Mouse (Mus musculus) neural tube, embryonic 14.5 days (tissue): ENCODE results near the gene 2810408A11Rik. TPM values are rescaled to one million over a fixed set of nuclear protein-coding genes. Genes with fewer than 3 reads are reported as not detected.

ENCODE experiments used
- ATAC-seq: fragments of 200-750 bp; cut with Nextera tagmentation; 2 replicates; pipeline ENCODE4 v1.8.0; 2017; ENCODE audit warnings: low read depth, mild to moderate bottlenecking, moderate TSS enrichment, moderate library complexity
- H3K27ac ChIP-seq: fragments of 300-500 bp; sonication (generic); 2 replicates; pipeline ENCODE4 v1.5.1; 2014; ENCODE audit warnings: low read depth, mild to moderate bottlenecking, control low read depth, low read length, moderate library complexity, mixed read lengths
- H3K27me3 ChIP-seq: fragments of 300-500 bp; sonication (generic); 2 replicates; pipeline ENCODE4 v1.6.1; 2014; ENCODE audit warnings: low read length; ENCODE audit not compliant: control insufficient read depth, insufficient read depth
- H3K36me3 ChIP-seq: fragments of 300-500 bp; sonication (generic); 2 replicates; pipeline ENCODE4 v1.6.1; 2014; ENCODE audit warnings: low read length, mixed read lengths; ENCODE audit not compliant: control insufficient read depth, insufficient read depth
- H3K4me1 ChIP-seq: fragments of 300-500 bp; sonication (generic); 2 replicates; pipeline ENCODE4 v1.6.1; 2014; ENCODE audit warnings: low read length; ENCODE audit not compliant: control insufficient read depth, insufficient read depth
- H3K4me2 ChIP-seq: fragments of 300-500 bp; sonication (generic); 2 replicates; pipeline ENCODE4 v1.6.1; 2014; ENCODE audit warnings: mild to moderate bottlenecking, low read depth, low read length, control low read depth
- H3K4me3 ChIP-seq: fragments of 300-500 bp; sonication (generic); 2 replicates; pipeline ENCODE4 v1.5.1; 2014; ENCODE audit warnings: low read depth, low read length, control low read depth, mixed read lengths
- H3K9ac ChIP-seq: fragments of 300-500 bp; sonication (generic); replicated peaks from 2 replicates; pipeline ENCODE4 v1.6.1; 2014; ENCODE audit warnings: low read depth, mild to moderate bottlenecking, control low read depth, low read length, mixed read lengths
- H3K9me3 ChIP-seq: fragments of 300-500 bp; sonication (generic); 2 replicates; pipeline ENCODE4 v1.6.1; 2016; ENCODE audit warnings: low read length; ENCODE audit not compliant: control insufficient read depth
- WGBS: fragments of 180-500 bp; shearing (Covaris S2); extraction: QIAGEN DNeasy Blood & Tissue Kit; methylation state at CpG from one replicate; pipeline ENCODE4 v1.1.7; 2014; 5-methylcytosine and 5-hydroxymethylcytosine counted together
- polyA plus RNA-seq: library from polyadenylated mRNA; unstranded; fragments of >200 nt; fragmentation: Nextera tagmentation; extraction: Ambion mirVana; gene quantifications from 2 replicates; pipeline ENCODE4 v1.2.1, GENCODE M21; 2014

The 2810408A11Rik gene
- polyA plus RNA-seq, 1 experiment from 2014 or later, result 7.8 TPM

DNA sequence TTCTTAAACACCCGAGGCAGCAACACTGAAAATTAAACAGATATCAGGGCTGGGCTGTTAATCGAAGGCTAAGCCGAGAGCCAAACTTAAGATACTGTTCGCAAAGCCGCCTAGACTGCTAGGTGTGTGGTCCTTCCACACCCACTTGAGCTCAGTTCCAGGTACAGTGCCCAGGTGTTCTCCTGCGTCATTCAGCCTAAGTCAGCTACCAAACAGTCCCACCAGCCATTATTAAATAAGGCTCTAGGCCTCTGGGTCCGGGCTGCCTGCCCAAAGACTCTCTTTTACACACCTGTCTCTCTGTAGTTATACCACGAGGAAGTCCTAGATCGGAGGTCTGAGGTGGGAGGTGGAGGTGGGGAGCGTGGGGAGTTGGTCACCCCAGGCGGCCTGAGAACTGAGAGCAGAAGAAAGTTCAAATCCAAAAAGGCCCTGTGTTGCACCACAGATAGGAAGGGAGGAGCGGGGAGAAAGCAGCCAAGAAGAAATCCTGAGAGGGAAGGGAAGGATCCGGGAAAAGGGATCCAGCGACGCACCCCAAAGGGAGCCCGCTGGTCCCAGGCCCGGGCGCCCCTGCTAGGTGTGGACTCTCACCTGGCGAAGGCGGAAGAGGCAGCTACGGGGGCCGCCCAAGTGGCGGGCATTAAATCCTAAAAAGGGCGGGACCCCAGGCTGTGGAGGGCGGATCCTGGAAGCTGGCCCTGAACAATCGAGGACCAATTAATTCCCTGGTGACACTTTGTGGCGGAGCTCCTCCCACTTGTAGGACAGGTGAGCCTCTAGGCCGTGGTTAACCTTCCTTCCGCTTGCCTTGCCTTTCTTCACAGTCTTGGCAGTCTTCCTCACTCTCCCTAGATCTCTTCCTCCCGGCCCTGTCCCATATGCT lies 42.4 kb downstream of the 2810408A11Rik start, which contains the start of gene Tnk1:
TSS of gene Tnk1 (minus strand) at position 618 of the 886 bp plus-strand sequence.
- Histone ChIP-seq H3K4me1 (no peaks in the 10 kb centered on the region), H3K36me3 (no peaks in the 10 kb centered on the region), H3K4me3 (no peak within 1 kb of the TSS), H3K27me3 (peaks cover 10% of the 10 kb centered on the region; the same call in 1 of the 2 replicates), H3K4me2 (no peak within 1 kb of the TSS), H3K9ac (no peak within 1 kb of the TSS), H3K9me3 (no peaks in the 10 kb centered on the region), H3K27ac (no peak within 1 kb of the TSS)
- no peak for ATAC-seq
- WGBS, result 19% methylated on average over 30 of the region's 30 CpGs

DNA sequence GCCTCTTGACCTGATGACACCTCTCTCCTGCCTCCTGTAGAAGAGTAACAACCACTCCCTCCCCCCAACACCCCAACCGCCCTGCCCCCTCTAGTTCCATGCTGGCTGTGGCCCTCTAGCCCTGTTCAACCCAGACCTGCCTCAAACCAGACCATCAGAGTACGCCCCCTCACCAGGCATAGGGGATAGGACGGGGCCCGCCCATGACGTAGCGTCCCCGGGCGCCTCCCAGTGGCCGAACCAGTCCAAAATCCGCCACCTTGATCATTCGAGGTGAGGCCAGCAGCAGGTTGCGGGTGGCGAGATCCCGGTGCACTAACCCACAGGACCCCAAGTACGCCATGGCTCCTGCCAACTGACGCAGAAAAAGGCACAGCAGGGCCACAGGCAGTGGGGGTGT lies 45.4 kb downstream of the 2810408A11Rik start:
- no peak overlapping the region for H3K27ac ChIP-seq
- 24% methylated on average over 16 of the region's 16 CpGs for WGBS
- H3K4me2 ChIP-seq, result no peak overlapping the region

DNA sequence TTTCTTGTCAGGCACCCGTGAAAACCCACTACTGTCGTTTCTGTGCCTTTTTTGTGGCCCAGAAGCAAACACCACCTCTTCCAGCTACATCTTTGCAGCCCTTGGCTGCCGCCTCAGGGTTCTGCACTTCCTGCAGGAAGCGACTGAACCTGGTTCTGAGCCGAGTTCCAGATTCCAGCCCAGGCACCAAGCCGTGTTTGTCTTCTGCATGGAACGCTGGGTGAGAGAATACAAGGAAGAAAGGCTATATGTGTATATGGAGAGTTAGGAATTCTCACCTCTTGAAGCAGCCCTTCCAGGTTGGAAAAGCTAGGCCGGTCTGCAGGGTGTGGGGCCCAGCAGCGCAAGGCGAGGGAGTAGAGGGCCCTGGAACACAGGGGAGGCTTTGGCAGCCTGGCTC lies 46.1 kb downstream of the 2810408A11Rik start:
- H3K27me3 ChIP-seq, result peaks cover 10% of the 10 kb centered on the region; the same call in 1 of the 2 replicates
- no peak for ATAC-seq
- peaks cover 9% of the 10 kb centered on the region; the same call in 1 of the 2 replicates for H3K36me3 ChIP-seq
- H3K9ac ChIP-seq, result no peak overlapping the region
- no peaks in the 10 kb centered on the region for H3K9me3 ChIP-seq
- no peak overlapping the region for H3K27ac ChIP-seq
- 0 out of 2 replicates have a peak, but pooled peaks cover 2% of the 10 kb centered on the region for H3K4me1 ChIP-seq
- H3K4me2 ChIP-seq, result no peak overlapping the region
- 88% methylated on average over 10 of the region's 10 CpGs for WGBS
- no peak overlapping the region for H3K4me3 ChIP-seq

More for the DNA sequence above, 45.4 kb downstream of the 2810408A11Rik start:
- no peak overlapping the region for H3K4me3 ChIP-seq
- H3K27me3 ChIP-seq, result peaks cover 10% of the 10 kb centered on the region; the same call in 1 of the 2 replicates
- no peaks in the 10 kb centered on the region for H3K9me3 ChIP-seq
- H3K36me3 ChIP-seq, result peaks cover 8% of the 10 kb centered on the region; the same call in 1 of the 2 replicates
- H3K4me1 ChIP-seq, result 0 out of 2 replicates have a peak, but pooled peaks cover 2% of the 10 kb centered on the region
- no peak overlapping the region for H3K9ac ChIP-seq
- ATAC-seq, result peak; percentile 66; the same call in 1 of the 2 replicates

DNA sequence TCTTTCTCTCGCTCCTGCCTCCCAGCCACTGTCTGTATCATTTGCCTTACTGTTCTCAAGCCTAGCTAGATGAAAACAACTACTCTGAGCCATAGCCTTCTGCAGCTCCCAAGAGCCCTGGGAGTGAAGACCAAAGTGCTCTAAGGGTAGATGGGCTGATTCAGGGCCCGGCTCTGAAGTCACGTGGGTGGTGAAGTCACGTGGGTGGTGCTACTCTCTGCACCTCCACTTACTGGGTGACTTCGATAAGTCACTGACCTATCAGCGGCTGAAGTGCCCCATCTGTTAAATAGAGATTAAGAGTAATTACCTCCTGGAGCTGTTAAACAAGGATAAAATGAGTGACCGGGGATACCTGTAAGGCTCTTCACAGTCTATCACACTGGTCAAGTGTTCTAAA lies 46.8 kb downstream of the 2810408A11Rik start:
- ATAC-seq, result no peak
- H3K27me3 ChIP-seq, result peaks cover 7% of the 10 kb centered on the region; the same call in 1 of the 2 replicates

DNA sequence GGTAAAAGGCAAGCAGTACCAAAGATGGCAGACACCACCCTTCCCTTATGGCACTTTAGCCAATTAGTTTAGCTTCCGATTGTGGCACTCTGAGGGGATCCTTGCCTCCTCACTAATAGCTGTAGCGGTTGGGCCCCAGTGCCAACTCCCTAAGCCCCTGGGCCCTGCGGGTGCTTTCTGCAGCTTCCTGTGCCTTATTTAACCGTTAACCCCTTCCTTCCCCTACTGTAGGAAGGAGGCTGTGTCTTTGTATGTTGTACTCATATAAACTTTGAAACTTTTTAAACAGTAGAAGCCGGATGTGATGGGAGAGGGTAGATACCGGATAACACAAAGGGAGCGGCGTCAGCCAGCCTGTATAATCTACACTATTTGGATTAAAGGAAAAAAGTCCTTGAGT lies 50.0 kb downstream of the 2810408A11Rik start:
- H3K27ac ChIP-seq, result no peak overlapping the region
- peaks cover 15% of the 10 kb centered on the region for H3K4me1 ChIP-seq
- H3K4me3 ChIP-seq, result no peak overlapping the region
- no peak for ATAC-seq
- H3K4me2 ChIP-seq, result no peak overlapping the region
- 76% methylated on average over 8 of the region's 8 CpGs for WGBS
- no peaks in the 10 kb centered on the region for H3K9me3 ChIP-seq
- no peak overlapping the region for H3K9ac ChIP-seq
- H3K36me3 ChIP-seq, result peaks cover 9% of the 10 kb centered on the region; the same call in 1 of the 2 replicates
- no peaks in the 10 kb centered on the region for H3K27me3 ChIP-seq

More for the DNA sequence above, 46.8 kb downstream of the 2810408A11Rik start:
- Histone ChIP-seq H3K4me2 (no peak overlapping the region), H3K4me1 (0 out of 2 replicates have a peak, but pooled peaks cover 2% of the 10 kb centered on the region), H3K9me3 (no peaks in the 10 kb centered on the region), H3K9ac (no peak overlapping the region), H3K27ac (no peak overlapping the region), H3K36me3 (peaks cover 9% of the 10 kb centered on the region; the same call in 1 of the 2 replicates), H3K4me3 (no peak overlapping the region)
- WGBS, result 68% methylated on average over 7 of the region's 7 CpGs

DNA sequence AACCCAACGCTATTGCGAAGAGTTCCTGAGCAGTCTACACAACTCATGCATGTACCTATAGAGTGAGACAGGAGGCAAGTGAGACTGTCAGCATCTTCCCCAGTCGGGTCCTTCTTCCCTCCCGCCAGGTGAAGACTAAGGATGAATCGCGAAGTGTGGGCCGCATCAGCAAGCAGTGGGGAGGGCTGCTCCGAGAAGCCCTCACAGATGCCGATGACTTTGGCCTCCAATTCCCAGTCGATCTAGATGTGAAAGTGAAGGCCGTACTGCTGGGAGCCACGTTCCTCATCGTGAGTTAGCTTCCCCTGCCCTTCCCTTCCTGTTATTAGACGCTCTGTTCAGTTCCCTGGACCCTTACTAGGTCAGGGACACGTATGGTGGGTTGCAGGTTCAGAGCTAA lies 50.9 kb downstream of the 2810408A11Rik start:
- no peak overlapping the region for H3K9ac ChIP-seq
- no peaks in the 10 kb centered on the region for H3K27me3 ChIP-seq
- no peaks in the 10 kb centered on the region for H3K9me3 ChIP-seq
- H3K4me1 ChIP-seq, result peaks cover 21% of the 10 kb centered on the region
- H3K4me2 ChIP-seq, result no peak overlapping the region
- no peak overlapping the region for H3K27ac ChIP-seq
- ATAC-seq, result no peak
- 96% methylated on average over 15 of the region's 15 CpGs for WGBS
- H3K4me3 ChIP-seq, result no peak overlapping the region
- peaks cover 9% of the 10 kb centered on the region; the same call in 1 of the 2 replicates for H3K36me3 ChIP-seq

DNA sequence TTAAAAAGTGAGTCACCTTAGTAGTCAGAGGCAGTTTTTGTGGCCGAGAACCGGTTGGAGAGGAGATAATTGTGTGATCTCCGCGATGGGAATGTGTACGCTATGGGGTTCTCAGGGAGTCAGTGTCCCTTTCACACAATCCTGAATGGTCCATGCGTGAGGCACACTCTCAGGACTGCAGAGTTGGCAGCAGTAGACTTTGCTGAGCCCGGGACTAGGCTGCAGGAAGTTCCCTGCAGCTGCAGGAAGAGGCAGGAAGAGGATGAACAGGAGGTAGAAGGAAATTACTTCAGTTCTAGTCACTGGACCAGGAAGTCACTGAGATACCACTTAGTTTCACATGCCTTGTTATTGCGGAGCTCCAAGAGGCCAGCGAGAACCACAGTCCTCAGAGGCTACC lies 51.7 kb downstream of the 2810408A11Rik start:
- H3K9ac ChIP-seq, result no peak overlapping the region
- no peaks in the 10 kb centered on the region for H3K9me3 ChIP-seq
- H3K4me3 ChIP-seq, result no peak overlapping the region
- WGBS, result 93% methylated on average over 9 of the region's 9 CpGs
- ATAC-seq, result no peak
- no peak overlapping the region for H3K27ac ChIP-seq
- H3K36me3 ChIP-seq, result peaks cover 9% of the 10 kb centered on the region; the same call in 1 of the 2 replicates
- peaks cover 21% of the 10 kb centered on the region for H3K4me1 ChIP-seq
- H3K27me3 ChIP-seq, result no peaks in the 10 kb centered on the region
- H3K4me2 ChIP-seq, result no peak overlapping the region

DNA sequence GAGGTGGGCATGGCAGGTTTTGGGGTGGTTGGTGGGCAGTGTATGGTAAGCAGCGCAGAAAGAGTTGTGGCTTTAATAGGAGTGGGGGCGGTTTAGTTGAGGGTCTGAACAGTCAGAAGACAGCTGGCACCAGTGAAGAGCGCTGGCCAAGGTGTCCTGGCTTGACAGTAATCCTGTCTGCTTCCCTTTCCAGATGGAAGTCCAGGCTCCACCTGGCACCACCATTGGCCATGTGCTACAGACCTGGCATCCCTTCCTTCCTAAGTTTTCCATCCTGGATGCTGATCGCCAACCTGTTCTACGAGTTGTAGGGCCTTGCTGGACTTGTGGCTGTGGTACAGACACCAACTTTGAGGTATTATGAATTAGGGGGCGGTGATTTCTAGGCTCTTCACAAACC lies 52.8 kb downstream of the 2810408A11Rik start:
- Histone ChIP-seq H3K9me3 (no peaks in the 10 kb centered on the region), H3K36me3 (peaks cover 9% of the 10 kb centered on the region; the same call in 1 of the 2 replicates), H3K9ac (no peak overlapping the region), H3K4me3 (peak overlapping the region; percentile 78; the same call in 1 of the 2 replicates), H3K4me2 (peak overlapping the region; percentile 95), H3K27me3 (no peaks in the 10 kb centered on the region), H3K27ac (no peak overlapping the region), H3K4me1 (peaks cover 21% of the 10 kb centered on the region)
- WGBS, result 95% methylated on average over 6 of the region's 6 CpGs
- ATAC-seq, result no peak
